Mouse (Mus musculus): ENCODE results near the gene Crb3. TPM values are rescaled to one million over a fixed set of nuclear protein-coding genes. Genes with fewer than 3 reads are reported as not detected.
A peak's percentile ranks its signal among the peaks of the same experiment; 100 is the strongest.
"Not testable (repeated sequence)": the region's sequence is repeated elsewhere in the genome, so short reads cannot be mapped to it uniquely, and the experiment has no call there.

Crb3 gene
- polyA plus RNA-seq, 1 experiment: not detected

DNA sequence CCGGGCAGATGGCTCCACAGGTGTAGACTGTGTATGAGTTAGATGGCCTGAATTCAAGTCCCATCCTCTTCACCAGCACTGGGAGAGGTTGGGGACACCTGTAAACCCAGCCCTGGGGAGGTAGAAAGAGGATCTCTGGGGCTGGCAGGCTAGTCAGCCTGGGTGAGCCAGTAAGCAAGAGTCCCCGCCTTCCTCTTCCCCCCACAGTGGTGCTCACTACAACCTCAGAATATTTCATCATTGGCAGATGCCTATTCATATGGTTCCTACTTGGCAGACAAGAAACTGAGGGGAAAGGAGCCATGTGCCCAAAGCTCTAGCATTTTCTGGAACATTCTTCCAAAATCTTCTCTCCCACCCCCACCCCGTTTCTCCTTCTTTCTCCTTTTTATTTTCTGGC is 10.1 kb upstream of the Crb3 start:
- Histone ChIP-seq H3ac (ENCODE audit: control insufficient read depth, insufficient read length) (no peak overlapping the region), H3K27me3 (ENCODE audit: control insufficient read depth, insufficient read depth, insufficient read length) (peaks cover 22% of the 10 kb centered on the region), H3K36me3 (ENCODE audit: control insufficient read depth, insufficient read depth) (no peaks in the 10 kb centered on the region), H3K4me3 (no peak overlapping the region), H3K4me2 (ENCODE audit: low read depth) (no peak overlapping the region), H3K79me2 (ENCODE audit: control insufficient read depth, insufficient read depth) (no peaks in the 10 kb centered on the region)
- TF ChIP-seq MYOG (IDR thresholded peaks at IDR 0.05; ENCODE audit: control insufficient read depth in 1 of 3, insufficient read depth in 1 of 3, insufficient read length in 2 of 3, low read depth in 2 of 3): no peak
- no peak for TF ChIP-seq E2F4 (IDR thresholded peaks at IDR 0.05; ENCODE audit: insufficient read depth)
- no peak for TF ChIP-seq CEBPB (IDR thresholded peaks at IDR 0.05; ENCODE audit: insufficient read depth, poor library complexity, severe bottlenecking)
- TF ChIP-seq POLR2A (IDR thresholded peaks at IDR 0.05; ENCODE audit: insufficient read length, low read depth): no peak
- no peak for TF ChIP-seq USF1 (IDR thresholded peaks at IDR 0.05; ENCODE audit: low read depth)
- no peak for TF ChIP-seq SRF (IDR thresholded peaks at IDR 0.05; ENCODE audit: control insufficient read depth, insufficient read length, low read depth)
- no peak for TF ChIP-seq MAX (IDR thresholded peaks at IDR 0.05; ENCODE audit: low read depth)
- TF ChIP-seq MYOD1 (IDR thresholded peaks at IDR 0.05; ENCODE audit: control insufficient read depth in 1 of 3, insufficient read length in 2 of 3, low read depth in 2 of 3): no peak
- no peak for TF ChIP-seq TCF12 (IDR thresholded peaks at IDR 0.05; ENCODE audit: insufficient read depth, poor library complexity, severe bottlenecking)
- no peak for TF ChIP-seq REST (IDR thresholded peaks at IDR 0.05; ENCODE audit: insufficient read depth, insufficient read length)
- no peak for TF ChIP-seq POLR2AphosphoS2 (IDR thresholded peaks at IDR 0.05; ENCODE audit: insufficient read length, low read depth)
- TF ChIP-seq TCF3 (IDR thresholded peaks at IDR 0.05; ENCODE audit: insufficient read length, low read depth): no peak

DNA sequence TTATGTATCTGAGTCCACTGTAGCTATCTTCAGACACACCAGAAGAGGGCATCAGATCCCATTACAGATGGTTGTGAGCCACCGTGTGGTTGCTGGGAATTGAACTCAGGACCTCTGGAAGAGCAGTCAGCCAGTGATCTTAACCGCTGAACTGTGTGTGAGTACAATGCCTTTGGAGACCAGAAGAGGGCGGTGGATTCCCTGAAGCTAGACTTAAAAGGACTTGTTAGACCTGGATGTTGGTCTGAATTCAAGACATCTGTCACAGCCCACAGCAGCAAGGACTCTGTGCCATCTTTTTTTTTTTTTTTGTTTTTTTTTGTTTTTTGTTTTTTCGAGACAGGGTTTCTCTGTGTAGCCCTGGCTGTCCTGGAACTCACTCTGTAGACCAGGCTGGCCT is 7.2 kb upstream of the Crb3 start:
- H3K4me3 ChIP-seq; H3ac ChIP-seq (ENCODE audit: control insufficient read depth, insufficient read length); H3K27me3 ChIP-seq (ENCODE audit: control insufficient read depth, insufficient read depth, insufficient read length); H3K36me3 ChIP-seq (ENCODE audit: control insufficient read depth, insufficient read depth); H3K4me2 ChIP-seq (ENCODE audit: low read depth); H3K79me2 ChIP-seq (ENCODE audit: control insufficient read depth, insufficient read depth): not testable (repeated sequence)

DNA sequence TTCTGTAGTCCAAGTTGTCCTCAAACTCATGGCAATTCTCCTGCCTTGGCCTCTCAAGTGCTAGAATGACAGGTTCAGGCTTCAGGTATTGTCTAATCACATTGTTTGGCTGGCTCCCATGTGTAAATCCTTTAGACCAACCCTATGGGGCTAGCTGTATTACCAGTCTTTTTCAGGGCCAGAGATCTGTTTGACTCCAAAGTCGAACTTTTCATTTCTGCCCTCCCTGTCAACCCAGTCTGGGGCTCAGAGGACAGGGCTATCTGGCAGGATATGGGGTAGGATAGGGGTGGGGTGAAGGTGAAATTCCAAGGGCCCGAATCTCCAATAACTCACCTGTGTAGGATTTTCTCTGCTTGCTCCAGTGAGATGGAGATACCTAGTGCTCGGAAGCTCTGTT is 2.7 kb upstream of the Crb3 start:
- Histone ChIP-seq H3K27me3 (ENCODE audit: control insufficient read depth, insufficient read depth, insufficient read length) (peaks cover 15% of the 10 kb centered on the region), H3K79me2 (ENCODE audit: control insufficient read depth, insufficient read depth) (no peaks in the 10 kb centered on the region), H3K36me3 (ENCODE audit: control insufficient read depth, insufficient read depth) (no peaks in the 10 kb centered on the region), H3K4me3 (no peak overlapping the region), H3ac (ENCODE audit: control insufficient read depth, insufficient read length) (no peak overlapping the region), H3K4me2 (ENCODE audit: low read depth) (no peak overlapping the region)
- TF ChIP-seq MYOD1 (IDR thresholded peaks at IDR 0.05; ENCODE audit: control insufficient read depth in 1 of 3, insufficient read length in 2 of 3, low read depth in 2 of 3) (no peak), USF1 (IDR thresholded peaks at IDR 0.05; ENCODE audit: low read depth) (no peak), REST (IDR thresholded peaks at IDR 0.05; ENCODE audit: insufficient read depth, insufficient read length) (no peak), POLR2AphosphoS2 (IDR thresholded peaks at IDR 0.05; ENCODE audit: insufficient read length, low read depth) (no peak), POLR2A (IDR thresholded peaks at IDR 0.05; ENCODE audit: insufficient read length, low read depth) (no peak), SRF (IDR thresholded peaks at IDR 0.05; ENCODE audit: control insufficient read depth, insufficient read length, low read depth) (no peak), TCF3 (IDR thresholded peaks at IDR 0.05; ENCODE audit: insufficient read length, low read depth) (no peak), MAX (IDR thresholded peaks at IDR 0.05; ENCODE audit: low read depth) (no peak), MYOG (IDR thresholded peaks at IDR 0.05; ENCODE audit: control insufficient read depth in 1 of 3, insufficient read depth in 1 of 3, insufficient read length in 2 of 3, low read depth in 2 of 3) (no peak), TCF12 (IDR thresholded peaks at IDR 0.05; ENCODE audit: insufficient read depth, poor library complexity, severe bottlenecking) (no peak), CEBPB (IDR thresholded peaks at IDR 0.05; ENCODE audit: insufficient read depth, poor library complexity, severe bottlenecking) (no peak), E2F4 (IDR thresholded peaks at IDR 0.05; ENCODE audit: insufficient read depth) (no peak)

DNA sequence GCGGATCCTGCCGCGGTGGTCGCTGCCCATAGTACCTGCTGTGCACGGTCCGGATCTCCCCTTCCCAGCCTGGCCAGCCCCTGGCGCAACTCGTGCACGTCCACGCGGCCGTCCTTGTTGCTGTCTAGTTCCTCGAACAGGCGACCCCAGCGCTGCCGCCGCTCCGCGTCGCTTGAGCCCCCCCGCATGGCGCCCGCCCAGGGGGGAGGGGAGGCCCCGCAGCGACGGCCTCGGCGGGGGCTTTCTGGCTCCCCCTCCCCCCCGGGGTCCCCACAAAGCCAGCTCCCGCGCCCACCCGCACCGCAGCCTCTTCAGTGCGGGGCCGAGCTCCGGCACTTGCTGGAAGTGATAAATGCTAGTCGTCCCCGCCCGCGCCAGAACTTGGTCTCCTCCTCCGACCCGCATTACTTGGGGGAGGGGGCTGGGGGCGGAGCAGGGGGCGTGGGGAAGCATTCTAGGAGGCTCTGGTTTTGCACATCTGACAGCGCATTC is 627 bp downstream of the Crb3 start, which contains the start of gene Slc25a23:
Slc25a23 (minus strand) TSS at position 378 of the 492 bp plus-strand sequence.
- H3K27me3 ChIP-seq (ENCODE audit: control insufficient read depth, insufficient read depth, insufficient read length): peaks cover 44% of the 10 kb centered on the region
- TF ChIP-seq CEBPB (IDR thresholded peaks at IDR 0.05; ENCODE audit: insufficient read depth, poor library complexity, severe bottlenecking) (no peak), SRF (IDR thresholded peaks at IDR 0.05; ENCODE audit: control insufficient read depth, insufficient read length, low read depth) (no peak), POLR2A (IDR thresholded peaks at IDR 0.05; ENCODE audit: insufficient read length, low read depth) (no peak)

DNA sequence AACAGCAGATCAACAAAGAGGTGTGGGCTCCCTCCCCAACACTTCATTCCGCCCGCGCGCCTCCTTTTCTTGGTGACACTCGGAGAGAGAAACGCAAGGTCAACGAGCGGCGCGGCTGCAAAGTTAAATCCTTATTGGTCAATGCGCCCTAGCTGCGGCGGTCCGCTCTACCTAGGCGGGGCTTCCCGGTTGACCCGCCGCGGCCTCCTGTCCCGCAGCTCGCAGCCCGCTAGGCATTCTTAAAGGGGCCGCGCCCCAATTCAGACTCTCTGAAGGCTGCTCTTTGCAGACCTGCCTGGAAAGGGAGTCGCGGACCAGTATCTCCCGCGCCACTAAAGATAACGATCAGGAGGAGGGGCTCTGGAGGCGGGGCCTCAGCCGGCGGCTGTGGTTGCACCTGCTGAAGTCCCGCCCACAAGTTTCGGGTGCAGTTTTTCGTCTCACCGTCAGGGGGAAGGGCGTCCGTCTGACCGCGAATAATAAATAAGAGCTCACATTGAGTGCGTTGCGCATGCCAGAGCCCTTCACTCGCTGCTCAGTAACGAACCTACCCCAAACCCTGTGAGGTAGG is 1.4 kb downstream of the Crb3 start:
- H3K4me2 ChIP-seq (ENCODE audit: low read depth): peak overlapping the region; percentile 84
- H3K27me3 ChIP-seq (ENCODE audit: control insufficient read depth, insufficient read depth, insufficient read length): peaks cover 49% of the 10 kb centered on the region
- no peaks in the 10 kb centered on the region for H3K79me2 ChIP-seq (ENCODE audit: control insufficient read depth, insufficient read depth)
- peak overlapping the region; percentile 26 for H3K4me3 ChIP-seq
- no peak for TF ChIP-seq CEBPB (IDR thresholded peaks at IDR 0.05; ENCODE audit: insufficient read depth, poor library complexity, severe bottlenecking)
- TF ChIP-seq MYOG (IDR thresholded peaks at IDR 0.05; ENCODE audit: control insufficient read depth in 1 of 3, insufficient read depth in 1 of 3, insufficient read length in 2 of 3, low read depth in 2 of 3): peak in 1 of 3 experiments; percentile 38
- no peak for TF ChIP-seq TCF12 (IDR thresholded peaks at IDR 0.05; ENCODE audit: insufficient read depth, poor library complexity, severe bottlenecking)
- peak in 2 of 3 experiments; percentile 15 to 40 for TF ChIP-seq MYOD1 (IDR thresholded peaks at IDR 0.05; ENCODE audit: control insufficient read depth in 1 of 3, insufficient read length in 2 of 3, low read depth in 2 of 3)
- H3ac ChIP-seq (ENCODE audit: control insufficient read depth, insufficient read length): no peak overlapping the region
- no peaks in the 10 kb centered on the region for H3K36me3 ChIP-seq (ENCODE audit: control insufficient read depth, insufficient read depth)

More for the DNA sequence above, 627 bp downstream of the Crb3 start, which contains the start of gene Slc25a23:
- peak within 1 kb of the TSS; percentile 53 for H3ac ChIP-seq (ENCODE audit: control insufficient read depth, insufficient read length)
- no peaks in the 10 kb centered on the region for H3K36me3 ChIP-seq (ENCODE audit: control insufficient read depth, insufficient read depth)
- H3K4me2 ChIP-seq (ENCODE audit: low read depth): peak within 1 kb of the TSS; percentile 84
- H3K4me3 ChIP-seq: peak within 1 kb of the TSS; percentile 26
- H3K79me2 ChIP-seq (ENCODE audit: control insufficient read depth, insufficient read depth): no peaks in the 10 kb centered on the region

Data from myocyte (in vitro differentiated cells).